Mouse (Mus musculus): Measurements from ENCODE around the gene Srgap1.

The Srgap1 gene

DNA sequence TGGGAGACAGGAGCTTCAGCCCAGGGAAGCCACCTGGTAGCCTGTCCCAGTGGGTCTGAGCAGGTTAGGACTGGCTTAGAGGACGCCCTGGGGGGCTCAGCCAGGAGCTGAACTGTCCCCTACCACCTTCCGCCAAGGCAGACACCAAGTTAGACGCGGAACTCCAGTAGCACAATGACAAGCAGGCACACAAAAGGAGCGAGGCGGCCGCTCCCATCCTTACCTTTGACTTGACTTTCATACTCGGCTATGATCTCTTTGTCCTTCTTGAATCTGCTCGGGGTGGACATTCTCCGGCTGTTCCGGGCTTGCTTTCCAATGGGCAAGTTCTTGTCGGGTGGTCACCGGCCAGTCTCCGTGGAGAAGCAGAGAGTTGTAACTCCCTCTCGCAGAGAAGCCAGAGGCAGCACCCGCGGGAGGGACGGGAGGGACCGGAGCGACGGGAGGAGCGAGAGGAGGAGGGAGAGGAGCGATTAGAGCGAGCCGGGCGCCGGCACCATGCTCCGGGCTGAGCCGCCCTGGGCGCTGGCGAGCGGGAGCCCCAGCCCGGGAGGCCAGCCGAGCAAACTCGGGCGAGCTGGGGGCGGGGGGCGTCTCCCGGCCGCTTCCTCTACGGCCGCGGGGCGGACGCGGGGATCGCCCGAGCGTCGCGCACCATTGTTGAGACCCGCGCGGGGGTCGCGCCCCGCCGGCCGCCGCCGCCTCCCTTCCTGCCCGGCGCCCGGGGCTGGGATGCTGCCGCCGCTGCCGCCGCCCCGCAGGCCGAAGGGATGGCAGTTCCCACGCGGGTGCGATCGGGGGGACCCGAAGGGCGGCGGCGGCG, at the start of gene Srgap1:
Gene Srgap1 (minus strand): TSS at position 412 of the 823 bp plus-strand sequence.
- peak; percentile 50 for DNase-seq (ENCODE audit: low spot score)

DNA sequence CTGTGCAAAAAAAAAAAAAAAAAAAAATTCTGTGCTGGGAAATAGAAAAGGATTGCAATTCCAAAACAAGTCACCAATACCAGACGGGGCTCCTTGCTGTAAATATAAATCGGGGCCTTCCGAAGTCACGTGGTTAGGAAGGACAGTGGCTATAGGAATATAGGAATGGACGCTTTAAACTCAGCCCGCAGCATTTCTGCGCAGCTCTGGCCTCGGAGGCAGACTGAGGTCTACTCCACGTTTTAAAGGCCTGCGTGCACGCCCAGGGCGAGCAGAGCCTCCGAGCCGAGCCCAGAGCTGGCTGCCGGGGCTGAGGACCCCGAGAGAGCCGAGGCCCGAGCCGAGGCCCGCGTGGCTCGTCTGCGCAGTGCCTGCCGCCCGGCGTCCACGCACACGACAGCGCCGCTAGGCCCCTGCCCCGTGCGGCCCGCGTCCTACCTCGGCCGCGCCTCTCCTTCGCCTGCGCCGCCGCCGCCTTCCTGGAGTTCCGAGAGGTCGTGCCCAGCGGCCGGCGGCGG, 49.4 kb upstream of the Srgap1 start:
- DNase-seq (ENCODE audit: low spot score), result peak; percentile 6

DNA sequence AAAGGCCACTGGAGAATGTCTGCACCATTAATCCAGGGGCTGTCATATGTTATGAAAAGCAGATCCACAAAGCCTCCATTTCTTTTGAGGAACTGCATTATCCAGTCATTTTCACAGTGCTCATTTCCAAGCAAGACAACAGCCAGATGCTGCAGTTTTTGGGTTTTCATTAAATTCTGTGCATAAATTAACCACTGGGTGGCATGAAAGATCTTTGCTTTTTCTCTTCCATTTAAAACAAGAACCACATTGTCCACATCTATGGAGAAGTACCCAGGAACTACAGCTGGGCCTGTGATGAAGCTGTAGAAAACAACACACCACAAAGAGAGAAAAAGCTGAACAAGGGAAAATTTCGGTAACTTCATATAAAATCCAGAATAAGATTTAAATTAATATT, 43.4 kb upstream of the Srgap1 start:
- no peak for DNase-seq (ENCODE audit: low spot score)

DNA sequence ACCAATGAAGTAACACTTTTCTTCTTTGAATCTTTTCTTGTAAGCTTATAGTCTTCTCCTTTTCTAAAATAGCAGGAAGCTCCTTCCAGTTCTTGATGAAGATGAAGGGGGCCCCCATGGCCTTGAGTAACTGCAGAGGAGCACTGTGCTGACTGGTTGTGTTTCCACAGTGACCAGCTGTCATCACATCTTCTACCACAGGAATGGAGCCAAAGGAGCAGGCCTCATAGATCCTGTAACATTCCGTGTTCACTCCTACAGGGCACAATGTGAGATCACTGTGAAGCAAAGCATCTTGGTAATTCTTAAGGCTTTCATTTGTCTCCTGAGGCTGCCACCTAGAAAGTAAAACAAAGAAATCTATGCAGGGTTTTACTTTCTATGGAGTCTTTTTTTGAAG, 34.2 kb upstream of the Srgap1 start:
- DNase-seq (ENCODE audit: low spot score), result no peak

DNA sequence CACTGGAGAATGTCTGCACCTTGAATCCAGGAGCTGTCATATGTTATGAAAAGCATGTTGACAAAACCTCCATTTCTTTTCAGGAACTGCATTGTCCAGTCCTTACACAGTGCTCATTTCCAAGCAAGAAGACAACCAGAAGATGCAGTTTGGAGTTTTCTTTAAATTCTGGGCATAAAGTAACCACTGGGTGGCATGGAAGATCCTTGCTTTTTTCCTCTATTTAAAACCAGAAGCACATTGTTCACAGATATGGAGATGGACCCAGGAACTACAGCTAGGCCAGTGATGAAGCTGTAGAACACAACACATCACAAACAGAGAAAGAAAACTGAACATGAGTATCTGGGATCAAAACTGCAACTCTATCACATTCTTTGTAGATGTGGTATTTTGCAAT, 22.0 kb upstream of the Srgap1 start:
- no peak for DNase-seq (ENCODE audit: low spot score)

DNA sequence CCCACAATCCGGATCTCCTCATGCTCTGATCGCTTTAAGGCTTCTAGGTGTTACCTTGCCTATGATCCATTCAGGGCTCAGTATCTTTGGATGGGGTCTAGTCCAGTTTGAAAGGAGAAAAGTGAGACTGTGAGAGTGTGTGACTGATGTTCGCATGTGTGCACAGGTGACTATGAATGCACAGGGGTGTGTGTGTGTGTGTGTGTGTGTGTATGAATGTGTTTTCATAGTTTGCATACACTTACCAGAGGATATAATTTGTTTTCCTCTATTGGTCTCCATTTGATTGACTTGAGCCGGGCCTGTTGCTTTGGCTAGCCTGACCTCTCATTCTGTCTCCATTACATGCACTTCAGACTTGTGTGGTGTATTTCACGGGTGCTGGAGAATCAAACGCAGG, 8.7 kb upstream of the Srgap1 start:
- DNase-seq (ENCODE audit: low spot score), result no peak

DNA sequence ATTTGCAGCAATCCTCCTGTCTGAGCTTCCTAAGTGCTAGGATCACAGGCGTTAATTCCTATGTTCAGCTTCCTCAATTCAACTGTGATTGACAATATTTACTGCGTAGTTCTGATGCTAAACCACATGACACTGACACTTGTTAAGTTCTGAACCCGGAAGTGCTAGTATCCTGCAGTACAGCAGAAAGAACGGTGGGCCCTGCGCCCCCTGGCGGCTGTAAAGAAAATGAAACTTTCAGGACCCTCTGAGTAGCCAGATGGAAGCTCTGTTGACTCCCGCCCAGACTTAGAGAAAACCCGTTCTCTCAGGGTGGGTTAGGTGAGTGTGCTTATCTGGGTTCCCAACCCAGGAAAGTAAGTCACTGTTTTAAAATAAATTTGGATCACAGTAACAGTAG, 7.4 kb upstream of the Srgap1 start:
- peak; percentile 61 for DNase-seq (ENCODE audit: low spot score)

DNA sequence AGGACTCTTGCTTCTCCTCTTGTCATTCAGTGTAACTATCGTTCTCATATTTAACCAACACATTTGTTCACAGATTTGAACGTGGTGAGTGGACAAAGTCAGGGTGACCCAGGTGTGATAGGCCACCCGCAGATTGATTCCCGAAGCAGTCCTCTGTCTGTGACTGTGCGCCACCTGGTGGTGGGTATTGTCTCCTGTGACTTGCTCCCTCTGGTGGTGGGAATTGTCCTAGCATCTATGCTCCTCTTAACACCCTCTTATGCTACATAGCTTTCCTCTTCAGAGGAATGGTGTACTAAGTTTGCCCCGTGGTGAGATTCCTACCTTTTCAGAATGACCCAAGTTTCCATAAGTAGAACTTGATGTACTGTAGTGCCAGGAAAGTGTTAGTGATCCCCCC, 4.7 kb upstream of the Srgap1 start:
- DNase-seq (ENCODE audit: low spot score), result peak; percentile 81

DNA sequence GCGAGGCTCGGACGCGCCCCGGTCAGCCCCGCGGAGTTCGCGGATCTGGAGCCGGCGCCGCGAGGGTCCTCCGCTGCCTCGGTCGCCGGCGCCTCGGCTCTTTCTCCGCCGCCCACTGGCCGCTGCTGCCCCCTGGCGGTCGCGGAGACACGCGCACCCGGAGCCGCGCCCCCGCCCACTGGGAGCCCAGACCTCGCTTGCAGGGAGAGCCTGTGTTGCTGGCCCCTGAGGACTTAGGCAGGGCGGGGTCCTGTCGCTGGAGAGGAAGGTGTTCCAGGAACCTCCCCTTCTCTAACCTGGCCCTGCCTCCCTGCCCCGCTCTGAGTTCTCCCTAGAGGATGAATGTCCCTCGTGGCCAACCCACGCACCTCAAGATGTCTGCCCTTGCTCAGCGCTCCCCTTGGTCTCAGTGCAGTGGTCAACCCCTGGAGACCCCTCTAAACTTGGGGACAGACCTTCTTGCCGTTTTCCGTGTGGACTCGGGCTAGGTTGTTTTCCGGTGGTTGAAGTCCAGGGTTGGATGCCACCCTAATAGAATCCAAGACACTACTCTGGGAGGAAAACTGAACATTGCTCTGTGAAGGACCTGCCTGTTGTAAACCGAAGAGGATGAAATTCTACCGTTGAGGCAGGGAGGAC, 731 bp upstream of the Srgap1 start:
- DNase-seq (ENCODE audit: low spot score), result peak; percentile 86

DNA sequence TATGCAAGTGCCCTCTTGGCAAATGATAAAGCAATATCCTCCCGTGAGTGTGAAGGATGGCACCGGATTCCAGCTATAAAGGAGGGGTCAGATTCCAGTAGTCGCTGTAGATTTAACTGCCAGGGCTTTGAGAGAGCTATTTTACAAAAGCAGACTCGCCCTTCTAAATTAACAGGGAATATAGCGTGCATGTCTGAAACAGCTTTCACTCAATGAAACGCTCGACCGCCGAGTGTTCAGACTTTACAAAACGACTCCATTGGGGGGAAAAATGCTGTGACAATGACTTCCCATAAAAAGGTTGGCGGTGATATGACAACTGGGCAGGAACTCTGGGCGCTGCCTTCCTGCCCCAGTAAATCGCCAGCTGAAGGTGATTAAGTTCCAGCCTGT, 608 bp downstream of the Srgap1 start:
- DNase-seq (ENCODE audit: low spot score), result no peak

DNA sequence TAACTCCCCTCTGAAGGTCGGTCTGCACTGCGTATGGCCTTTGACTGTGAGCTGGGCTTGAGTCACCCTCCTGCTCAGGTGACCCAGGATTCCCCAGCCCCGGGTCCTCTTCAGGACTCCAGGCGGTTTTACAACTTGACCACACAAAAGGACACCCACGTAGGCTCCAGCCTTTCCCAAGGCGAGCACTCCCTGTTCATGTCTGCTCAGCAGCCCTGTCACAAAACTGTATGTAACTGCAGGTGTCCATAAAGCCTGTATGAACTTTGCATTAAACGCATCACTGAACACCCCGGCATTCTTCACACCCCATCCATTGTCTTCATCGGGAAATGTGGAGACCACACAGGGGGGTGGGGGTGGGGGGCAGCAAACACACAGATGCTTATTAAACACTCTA, 1.2 kb downstream of the Srgap1 start:
- no peak for DNase-seq (ENCODE audit: low spot score)

DNA sequence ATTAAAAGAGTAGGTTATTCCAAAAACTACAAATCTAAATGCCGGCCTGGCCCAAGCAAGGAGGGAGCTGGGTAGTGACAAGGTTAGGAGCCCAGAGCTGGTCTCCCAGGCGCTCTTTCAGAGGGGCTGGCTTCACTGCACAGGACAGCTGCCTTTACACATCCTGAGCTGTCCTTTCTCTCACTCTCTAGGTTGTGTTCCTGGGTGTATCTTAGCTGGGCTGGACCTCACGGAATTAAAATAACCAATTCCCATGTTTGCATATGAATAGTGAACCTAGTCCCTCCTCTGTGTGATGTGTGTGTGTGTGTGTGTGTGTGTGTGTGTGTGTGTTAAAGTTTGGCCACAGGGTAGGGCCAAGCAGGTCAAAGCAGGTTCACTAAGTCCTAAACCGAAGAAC, 2.2 kb downstream of the Srgap1 start:
- no peak for DNase-seq (ENCODE audit: low spot score)

DNA sequence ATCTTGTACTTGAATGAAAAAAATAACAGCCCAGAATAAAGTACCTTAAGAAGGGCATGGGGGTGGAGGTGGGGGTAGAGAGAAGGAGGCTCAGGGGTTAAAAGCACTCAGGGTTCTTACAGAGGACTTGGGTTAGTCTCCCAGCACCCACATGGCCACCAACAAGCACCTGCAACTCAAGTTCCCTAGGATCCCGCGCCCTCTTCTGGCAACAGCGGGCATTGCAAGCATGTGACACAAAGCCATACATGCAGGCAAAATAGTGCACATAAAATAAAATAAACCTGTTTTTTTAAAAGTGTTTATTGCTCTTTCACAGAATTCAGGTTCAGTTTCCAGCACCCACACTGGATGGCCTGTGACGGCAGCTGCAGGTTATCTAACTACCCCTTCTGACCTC, 6.7 kb downstream of the Srgap1 start:
- no peak for DNase-seq (ENCODE audit: low spot score)

DNA sequence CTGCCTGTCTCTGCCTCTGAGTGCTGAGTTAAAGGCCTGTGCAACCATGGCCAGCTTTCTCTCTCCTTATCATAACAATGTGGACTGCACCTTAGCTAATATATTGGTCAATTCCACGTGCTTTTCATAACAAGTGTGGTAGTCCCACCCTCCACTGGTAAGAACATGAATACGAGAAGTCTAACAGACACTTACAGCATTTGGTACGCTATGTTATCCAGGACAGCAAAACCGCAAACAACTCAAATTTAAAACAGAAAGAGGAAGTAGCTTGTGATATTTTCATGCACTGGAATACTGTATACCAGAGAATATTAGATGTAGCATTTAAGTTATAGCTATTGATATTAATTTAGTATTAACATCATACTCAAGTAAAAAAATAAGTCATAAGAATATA, 7.5 kb downstream of the Srgap1 start:
- no peak for DNase-seq (ENCODE audit: low spot score)

DNA sequence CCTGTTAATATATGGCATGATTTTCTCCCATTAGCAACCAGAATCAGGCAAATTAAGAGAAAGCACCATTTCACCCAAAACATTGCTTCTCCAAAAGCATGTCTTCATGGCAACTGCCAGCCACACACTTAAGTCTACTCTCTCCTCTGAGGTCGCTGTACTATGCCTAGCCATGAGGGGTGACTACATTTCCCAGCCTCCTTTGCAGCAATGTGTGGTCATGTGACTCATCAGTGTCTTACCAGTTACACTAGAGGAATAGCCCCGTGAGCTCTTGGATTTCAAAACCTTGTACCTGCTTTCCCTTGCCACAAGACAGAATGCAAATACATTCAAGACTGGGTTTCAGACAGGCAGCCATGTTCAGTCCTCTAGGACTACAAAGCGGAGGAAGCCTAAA, 8.6 kb downstream of the Srgap1 start:
- peak; percentile 47 for DNase-seq (ENCODE audit: low spot score)

DNA sequence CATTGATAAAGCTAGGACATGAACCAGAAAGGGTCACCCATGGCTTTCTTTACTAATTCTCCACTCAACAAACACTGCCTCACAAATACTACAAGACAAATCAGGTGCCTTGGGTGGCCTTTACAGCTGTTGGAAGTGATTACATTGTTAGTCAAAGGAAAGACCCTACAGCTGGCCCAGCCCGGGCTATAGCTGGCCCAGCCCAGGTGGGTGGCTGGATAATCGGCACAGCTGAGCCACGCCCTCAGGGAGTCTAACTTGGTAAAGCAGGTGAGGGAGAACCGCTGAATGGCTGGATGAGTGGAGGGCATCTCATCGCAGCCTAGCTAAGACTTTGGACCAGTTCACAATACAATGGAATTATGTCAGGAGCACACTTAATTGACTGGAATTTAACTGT, 13.8 kb downstream of the Srgap1 start:
- no peak for DNase-seq (ENCODE audit: low spot score)

DNA sequence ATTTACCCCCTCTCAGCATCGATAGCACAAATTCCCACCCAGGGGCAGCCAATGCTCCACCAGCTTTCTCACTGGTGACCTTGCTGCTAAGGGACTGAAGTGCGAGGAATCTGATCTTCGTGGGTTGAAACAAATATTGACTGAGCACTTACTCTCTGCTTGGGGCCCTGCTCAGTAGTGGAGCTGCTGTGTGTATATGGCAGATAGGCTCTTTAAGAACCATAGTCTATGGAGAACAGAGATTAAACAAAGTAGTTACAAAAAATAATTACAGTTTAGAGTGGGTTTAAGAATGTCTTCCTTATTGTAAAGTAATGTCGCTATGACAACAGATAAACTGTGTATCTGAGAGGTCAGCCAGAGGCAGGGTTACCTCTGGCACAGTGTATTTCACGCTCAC, 16.7 kb downstream of the Srgap1 start:
- DNase-seq (ENCODE audit: low spot score), result no peak

DNA sequence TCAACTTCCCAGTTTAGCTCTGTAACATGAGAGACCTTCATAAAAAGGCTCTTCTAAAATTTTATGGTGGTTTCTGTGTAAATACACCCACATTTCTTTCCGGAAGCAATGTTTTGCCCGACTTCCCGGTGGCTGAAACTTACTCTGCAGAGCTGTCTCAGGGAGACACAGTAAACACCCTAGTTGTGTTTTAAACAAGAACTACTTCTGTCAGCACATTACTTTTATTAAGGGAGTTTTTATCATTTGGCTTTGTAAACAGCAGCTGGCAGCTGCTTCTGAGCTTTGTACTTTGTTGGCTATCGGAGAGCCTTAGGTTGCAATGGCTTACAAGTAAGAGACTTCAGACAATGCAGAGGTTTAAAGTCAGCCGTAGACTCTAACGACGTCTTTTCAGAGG, 17.4 kb downstream of the Srgap1 start:
- no peak for DNase-seq (ENCODE audit: low spot score)

DNA sequence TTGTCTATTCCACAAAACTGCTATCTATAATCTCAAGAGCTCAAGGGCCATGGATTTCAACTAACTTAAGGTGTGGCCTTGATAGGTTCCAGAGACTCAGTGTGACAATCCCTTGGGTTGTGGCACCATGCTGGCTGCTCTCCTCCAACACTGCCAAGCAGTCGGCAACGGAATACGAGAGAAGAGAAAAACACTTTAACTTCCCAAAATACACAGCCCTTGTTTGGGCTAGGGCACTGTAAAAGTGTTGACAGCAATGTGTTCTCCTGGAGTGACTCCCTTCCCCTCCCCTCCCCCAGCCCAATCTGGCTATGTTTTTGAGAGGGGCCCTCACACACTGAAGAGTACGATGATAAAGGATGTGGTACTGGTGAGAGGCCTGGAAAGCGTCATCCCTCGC, 21.9 kb downstream of the Srgap1 start:
- no peak for DNase-seq (ENCODE audit: low spot score)

DNA sequence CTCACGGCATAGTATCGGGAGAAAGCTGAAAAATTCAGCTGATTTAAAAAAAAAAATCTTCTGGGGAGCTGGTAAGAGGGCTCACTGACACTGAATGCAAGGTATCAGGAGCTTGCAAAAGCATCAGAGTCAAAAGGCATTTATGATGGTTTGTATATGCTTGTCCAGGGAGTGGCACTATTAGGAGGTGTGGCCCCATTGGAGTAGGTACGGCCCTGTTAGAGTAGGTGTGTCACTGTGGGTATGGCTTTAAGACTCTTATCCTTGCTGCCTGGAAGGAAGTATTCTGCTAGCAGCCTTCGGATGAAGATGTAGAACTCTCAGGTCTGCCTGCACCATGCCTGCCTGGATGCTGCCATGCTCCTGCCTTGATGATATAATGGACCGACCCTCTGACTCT, 26.2 kb downstream of the Srgap1 start:
- DNase-seq (ENCODE audit: low spot score), result no peak

DNA sequence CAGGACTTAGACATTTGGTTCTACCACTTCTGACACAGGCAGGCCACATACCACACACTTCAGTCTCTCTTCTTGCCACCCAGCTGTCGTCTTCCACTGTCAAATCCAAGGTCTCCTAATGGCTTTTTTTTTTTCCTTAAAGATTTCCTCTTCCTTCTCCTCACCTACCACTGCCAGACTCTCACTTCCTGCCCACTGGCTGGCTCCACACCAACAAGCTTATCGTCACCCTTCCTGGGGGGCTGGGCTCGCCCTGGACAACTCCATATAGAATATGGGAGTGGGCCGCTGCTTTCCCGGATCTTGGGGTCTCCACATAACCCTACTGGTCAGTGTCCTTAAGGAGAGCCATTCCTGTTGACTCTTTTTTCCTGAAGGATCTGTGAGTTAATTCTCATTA, 26.9 kb downstream of the Srgap1 start:
- no peak for DNase-seq (ENCODE audit: low spot score)

DNA sequence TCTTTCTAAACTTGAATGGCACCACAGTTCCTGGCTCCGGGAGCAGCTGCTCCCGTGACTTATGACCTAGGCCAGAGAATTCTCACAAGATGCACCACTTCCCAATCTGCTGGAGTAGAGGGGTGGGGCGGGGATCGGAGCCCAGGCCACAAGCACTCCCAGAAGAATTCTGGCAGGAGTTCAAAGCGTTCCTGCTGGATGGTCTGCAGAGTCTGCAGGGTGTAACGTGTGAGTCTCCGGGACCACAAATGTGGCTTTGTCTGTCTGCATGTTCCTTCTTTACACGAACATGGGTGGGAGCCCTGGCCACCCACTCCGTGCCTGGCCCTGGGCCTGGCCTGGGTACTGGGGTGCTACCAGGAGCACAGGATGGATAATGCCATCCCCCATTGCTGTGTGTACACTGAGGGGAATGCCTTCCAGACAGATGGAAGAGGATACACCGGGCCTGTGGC, 28.5 kb downstream of the Srgap1 start:
- DNase-seq (ENCODE audit: low spot score), result peak; percentile 71

DNA sequence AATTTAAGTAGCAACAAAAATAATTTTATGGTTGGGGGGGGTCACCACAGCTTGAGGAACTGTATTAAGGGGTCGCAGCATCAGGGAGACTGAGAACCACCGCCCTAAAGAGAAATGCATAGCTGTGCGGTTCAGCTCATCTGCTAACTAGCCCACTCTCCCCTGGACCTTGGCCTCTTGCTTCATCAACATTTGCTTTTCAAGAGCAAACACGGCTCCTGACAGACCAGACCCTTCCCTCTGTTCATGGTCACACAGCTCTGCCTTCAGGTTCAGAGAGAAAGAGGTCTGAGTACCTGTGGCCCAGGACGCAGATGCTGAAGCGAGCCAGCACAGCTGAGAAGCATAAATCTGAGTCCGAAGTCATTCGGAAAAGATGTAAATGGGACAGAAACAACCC, 29.4 kb downstream of the Srgap1 start:
- DNase-seq (ENCODE audit: low spot score), result no peak

DNA sequence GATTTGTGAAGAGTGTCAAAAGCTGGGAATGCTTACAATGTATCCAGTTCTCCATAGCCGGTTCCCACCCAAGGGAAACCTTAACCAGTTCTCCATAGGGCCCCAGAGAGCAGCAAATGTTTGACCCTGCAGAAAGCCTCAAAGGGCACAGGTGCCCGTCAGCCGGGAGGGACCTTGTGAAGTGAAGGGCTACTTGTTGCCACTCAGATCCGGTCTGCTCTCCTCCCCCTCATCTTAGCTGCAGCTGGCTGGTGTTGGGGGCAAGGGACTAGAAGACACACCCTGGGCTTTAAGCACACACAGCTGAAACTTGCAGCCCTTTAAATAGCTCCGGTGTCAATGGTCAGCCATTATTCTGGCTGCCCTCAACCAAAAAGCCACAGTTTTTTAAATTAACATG, 30.1 kb downstream of the Srgap1 start:
- DNase-seq (ENCODE audit: low spot score), result no peak

Data from lung, postnatal 25 days (tissue).